Mouse (Mus musculus): ENCODE measurements at regions not wholly inside any gene's neighbourhood (a gene's known extent, or its start where the extent isn't known, plus 50 kb on each side); places are given as distances from the start of the nearest gene placed in this dataset.

DNA sequence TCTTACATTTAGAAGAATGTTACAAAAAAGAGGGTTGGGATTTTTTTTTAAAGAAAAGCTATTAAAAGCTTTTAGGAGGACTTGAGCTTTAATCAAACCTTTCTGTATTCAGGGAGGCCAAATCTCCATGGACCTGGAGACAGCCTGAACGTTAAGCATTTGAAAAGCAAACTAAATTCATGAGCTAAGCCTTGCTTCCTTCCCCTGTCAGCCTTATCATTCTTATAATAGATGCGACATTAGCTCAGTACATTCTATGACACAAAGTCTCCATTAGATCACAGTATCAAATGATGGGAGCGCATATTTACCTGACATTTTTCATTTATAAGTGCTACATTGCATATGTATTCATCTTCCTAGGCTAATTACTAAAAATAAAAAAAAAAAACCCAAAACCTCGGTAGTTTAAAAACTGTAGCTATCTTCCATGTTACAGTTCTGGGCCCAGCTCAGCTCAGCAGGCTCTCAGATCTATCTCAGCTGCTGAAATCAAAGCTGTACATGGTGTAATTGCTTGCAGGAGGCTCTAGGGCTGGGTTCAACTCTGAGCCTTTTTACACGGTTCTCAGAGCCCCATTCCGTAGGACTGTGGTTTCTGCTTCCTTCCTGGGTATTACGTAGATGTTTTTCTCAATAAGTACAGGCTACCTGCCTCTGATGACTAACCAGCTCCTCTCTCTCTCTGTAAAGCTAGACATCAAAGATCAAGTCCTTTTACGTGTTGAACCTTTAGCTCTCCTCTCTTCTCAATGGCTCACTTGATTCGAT lies 50.2 kb upstream of the Tmem26 start:
- Histone ChIP-seq H3K9me3 (no peaks in the 10 kb centered on the region), H3K4me2 (replicated peaks) (no peak overlapping the region), H3K9ac (no peak overlapping the region), H3K36me3 (no peaks in the 10 kb centered on the region), H3K27me3 (replicated peaks) (no peaks in the 10 kb centered on the region), H3K4me3 (replicated peaks) (no peak overlapping the region), H3K4me1 (replicated peaks) (no peaks in the 10 kb centered on the region), H3K27ac (no peak overlapping the region)
- ATAC-seq = no peak
- 77% methylated on average over 9 of the region's 9 CpGs for WGBS
